7 mouse cellular contexts compared by ENCODE assay signal in the genomic region with DNA sequence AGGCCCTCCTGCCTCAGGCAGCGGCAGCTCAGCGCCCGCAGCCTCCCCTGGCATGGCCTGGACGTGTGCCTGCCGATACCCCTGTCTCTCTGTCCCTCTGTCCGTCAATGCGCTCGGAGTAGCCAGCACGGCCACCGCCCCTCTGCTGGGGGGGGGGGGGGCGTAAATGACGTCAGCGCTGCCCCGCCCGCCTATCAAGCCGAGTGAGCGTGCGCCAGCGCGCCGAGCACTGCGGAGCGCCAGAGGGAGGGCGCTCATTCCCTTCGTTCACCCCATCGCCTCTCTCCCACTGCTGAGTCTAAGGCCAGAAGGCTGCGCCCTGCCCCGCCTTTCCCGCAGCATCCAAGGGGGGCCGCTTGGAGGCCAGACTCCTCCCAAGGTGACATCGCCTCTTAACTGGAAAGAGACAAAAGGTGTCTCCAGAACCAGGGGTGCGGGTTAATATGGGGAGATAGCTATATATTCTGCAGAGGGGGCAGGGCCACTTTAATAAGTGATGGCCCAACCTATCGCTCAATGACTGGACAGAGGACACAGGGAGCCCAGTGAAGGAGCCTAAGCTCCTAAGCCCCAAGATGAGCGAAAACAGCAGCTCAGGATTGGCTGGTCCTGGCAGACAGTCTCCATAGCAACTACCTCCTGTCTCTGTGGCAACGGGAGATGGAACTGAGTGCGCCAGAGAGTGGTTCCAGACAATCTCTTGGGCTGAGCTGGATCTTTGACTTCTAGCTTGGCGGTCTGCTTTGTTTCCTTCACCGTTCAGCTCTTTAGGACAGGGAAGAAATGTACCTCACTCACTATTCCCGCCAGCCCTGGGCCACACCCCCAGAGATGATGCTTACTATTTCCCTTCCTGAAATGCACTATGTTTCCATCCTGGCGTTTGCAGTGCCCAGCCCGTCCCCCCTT. TPM values are rescaled to one million over a fixed set of nuclear protein-coding genes. Genes with fewer than 3 reads are reported as not detected.
A peak's percentile ranks its signal among the peaks of the same experiment; 100 is the strongest.
DNase-seq lines count a peak whose midpoint lies in the region; ATAC-seq and TF ChIP-seq lines count a peak whose summit lies in the region.

Nacad (minus strand) TSS at position 563 of the 909 bp plus-strand sequence.

- peak; percentile 76 for DNase-seq in R1 (ENCODE audit: low read depth, low spot score)
- peak; percentile 68 for DNase-seq in embryonic facial prominence, embryonic 14.5 days (ENCODE audit: low spot score)
- peak; percentile 43 for DNase-seq in induced T-regulatory cell, adult 2 months (ENCODE audit: low read depth)
- DNase-seq in limb, embryonic 14.5 days (ENCODE audit: low spot score), result peak; percentile 48
- no peak for DNase-seq in natural killer cell, adult 2 months (ENCODE audit: low spot score in 2 of 2)

- no peaks in the 10 kb centered on the region; the same call in 1 of the 2 replicates for H3K36me3 ChIP-seq in ES-Bruce4 (ENCODE audit: control insufficient read depth, insufficient read depth, low read length, poor library complexity, severe bottlenecking)
- H3K36me3 ChIP-seq in embryonic facial prominence, embryonic 14.5 days (ENCODE audit: control insufficient read depth, insufficient read depth, low read length), result 0 out of 2 replicates have a peak, but pooled peaks cover 2% of the 10 kb centered on the region
- H3K36me3 ChIP-seq in limb, embryonic 14.5 days (ENCODE audit: control insufficient read depth, insufficient read depth, low read length), result 0 out of 2 replicates have a peak, but pooled peaks cover 2% of the 10 kb centered on the region
- peaks cover 20% of the 10 kb centered on the region for H3K36me3 ChIP-seq in neural tube, embryonic 15.5 days

- H3K27ac ChIP-seq in ES-Bruce4 (ENCODE audit: insufficient read depth, low read length), result no peak within 1 kb of the TSS
- H3K27ac ChIP-seq in embryonic facial prominence, embryonic 14.5 days (replicated peaks; ENCODE audit: low read depth, low read length), result no peak within 1 kb of the TSS; the same call in 1 of the 2 replicates
- no peak within 1 kb of the TSS for H3K27ac ChIP-seq in limb, embryonic 14.5 days (replicated peaks; ENCODE audit: low read depth, low read length)
- peak within 1 kb of the TSS; percentile 99 for H3K27ac ChIP-seq in neural tube, embryonic 15.5 days (replicated peaks)

- no peaks in the 10 kb centered on the region for H3K27me3 ChIP-seq in ES-Bruce4 (ENCODE audit: control insufficient read depth, insufficient read depth, low read length, poor library complexity, severe bottlenecking)
- peaks cover 21% of the 10 kb centered on the region for H3K27me3 ChIP-seq in embryonic facial prominence, embryonic 14.5 days (replicated peaks; ENCODE audit: control insufficient read depth, insufficient read depth, low read length)
- H3K27me3 ChIP-seq in limb, embryonic 14.5 days (ENCODE audit: control insufficient read depth, insufficient read depth, low read length), result peaks cover 21% of the 10 kb centered on the region; the same call in 1 of the 2 replicates
- no peaks in the 10 kb centered on the region for H3K27me3 ChIP-seq in neural tube, embryonic 15.5 days (replicated peaks)

- TF ChIP-seq CTCF in ES-Bruce4 (IDR thresholded peaks at IDR 0.05; ENCODE audit: low read depth, low read length), result no peak

- no peaks in the 10 kb centered on the region for H3K9me3 ChIP-seq in ES-Bruce4 (replicated peaks; ENCODE audit: control insufficient read depth, insufficient read depth, low read length, poor library complexity, severe bottlenecking)
- no peaks in the 10 kb centered on the region for H3K9me3 ChIP-seq in embryonic facial prominence, embryonic 14.5 days (ENCODE audit: control insufficient read depth, low read length)
- H3K9me3 ChIP-seq in limb, embryonic 14.5 days (ENCODE audit: control insufficient read depth, low read length), result no peaks in the 10 kb centered on the region
- H3K9me3 ChIP-seq in neural tube, embryonic 15.5 days (replicated peaks), result no peaks in the 10 kb centered on the region

- no peaks in the 10 kb centered on the region for H3K4me1 ChIP-seq in ES-Bruce4 (ENCODE audit: control insufficient read depth, insufficient read depth, low read length)
- peaks cover 19% of the 10 kb centered on the region; the same call in 1 of the 2 replicates for H3K4me1 ChIP-seq in embryonic facial prominence, embryonic 14.5 days (ENCODE audit: control insufficient read depth, insufficient read depth, low read length)
- H3K4me1 ChIP-seq in limb, embryonic 14.5 days (ENCODE audit: control insufficient read depth, insufficient read depth, low read length), result peaks cover 15% of the 10 kb centered on the region; the same call in 1 of the 2 replicates
- H3K4me1 ChIP-seq in neural tube, embryonic 15.5 days, result peaks cover 62% of the 10 kb centered on the region

- ATAC-seq in embryonic facial prominence, embryonic 14.5 days (ENCODE audit: low read depth), result peak; percentile 80
- ATAC-seq in limb, embryonic 14.5 days (ENCODE audit: low FRiP score, low read depth), result peak; percentile 53
- peak; percentile 93 for ATAC-seq in neural tube, embryonic 15.5 days (ENCODE audit: low FRiP score)

- no peak within 1 kb of the TSS for H3K9ac ChIP-seq in ES-Bruce4 (ENCODE audit: low read depth, poor library complexity, severe bottlenecking)
- H3K9ac ChIP-seq in embryonic facial prominence, embryonic 14.5 days (ENCODE audit: low read depth, low read length), result peak within 1 kb of the TSS; percentile 51
- peak within 1 kb of the TSS; percentile 52 for H3K9ac ChIP-seq in limb, embryonic 14.5 days (ENCODE audit: low read depth, low read length, severe bottlenecking)
- peak within 1 kb of the TSS; percentile 68 for H3K9ac ChIP-seq in neural tube, embryonic 15.5 days (replicated peaks)

- no peak for TF ChIP-seq EP300 in ES-Bruce4 (IDR thresholded peaks at IDR 0.05; ENCODE audit: insufficient read depth, low read depth, low read length)

- TF ChIP-seq POLR2A in ES-Bruce4 (IDR thresholded peaks at IDR 0.05; ENCODE audit: insufficient read depth, low read length), result no peak
- TF ChIP-seq POLR2A in limb, embryonic 14.5 days (IDR thresholded peaks at IDR 0.05; ENCODE audit: borderline replicate concordance, extremely low read depth, insufficient read depth, insufficient read length), result no peak

- H3K4me3 ChIP-seq in ES-Bruce4 (ENCODE audit: low read depth, low read length), result peak within 1 kb of the TSS; percentile 45
- H3K4me3 ChIP-seq in embryonic facial prominence, embryonic 14.5 days (ENCODE audit: low read depth, low read length), result peak within 1 kb of the TSS; percentile 38
- peak within 1 kb of the TSS; percentile 40 for H3K4me3 ChIP-seq in limb, embryonic 14.5 days (replicated peaks; ENCODE audit: low read length)
- peak within 1 kb of the TSS; percentile 56 for H3K4me3 ChIP-seq in neural tube, embryonic 15.5 days (replicated peaks)

- H3K4me2 ChIP-seq in embryonic facial prominence, embryonic 14.5 days (ENCODE audit: low read depth, low read length), result peak within 1 kb of the TSS; percentile 75
- H3K4me2 ChIP-seq in limb, embryonic 14.5 days (replicated peaks; ENCODE audit: low read depth, low read length, severe bottlenecking), result peak within 1 kb of the TSS; percentile 71
- peak within 1 kb of the TSS; percentile 89 for H3K4me2 ChIP-seq in neural tube, embryonic 15.5 days

- WGBS in embryonic facial prominence, embryonic 14.5 days, result 6% methylated on average over 19 of the region's 41 CpGs
- 11% methylated on average over 23 of the region's 41 CpGs for WGBS in limb, embryonic 14.5 days
- WGBS in neural tube, embryonic 15.5 days, result 1% methylated on average over 39 of the region's 41 CpGs

RNA-seq across cellular contexts. Expression of gene Nacad, which starts in this region (rescaled TPM):
- polyA plus RNA-seq in ES-Bruce4 (2011; ENCODE audit: insufficient read depth, insufficient read length, low read depth, missing spikeins), result 0.50 and 0.90 TPM in 2 replicates
- polyA plus RNA-seq in embryonic facial prominence, embryonic 14.5 days (2014; fragmentation: Nextera tagmentation; extraction: Ambion mirVana), result 7.0 and 8.5 TPM in 2 replicates
- 2.0 and 2.1 TPM in 2 replicates for polyA plus RNA-seq in limb, embryonic 14.5 days (2012; rRNA removed)
- polyA plus RNA-seq in limb, embryonic 14.5 days (2014; fragmentation: Nextera tagmentation; extraction: Ambion mirVana), result 0.89 and 1.7 TPM in 2 replicates
- 66.7 and 78.2 TPM in 2 replicates for polyA plus RNA-seq in neural tube, embryonic 15.5 days (2015; fragmentation: Nextera tagmentation; extraction: Ambion mirVana)

Comparison
In these comparisons a context has a peak if more than half of its experiments do, and no peak if none do; other contexts are left out.
1. DNase-seq: peak in R1 (single experiment), embryonic facial prominence, embryonic 14.5 days (single experiment), induced T-regulatory cell, adult 2 months (single experiment) and limb, embryonic 14.5 days (single experiment); none in natural killer cell, adult 2 months (0 of 2).
2. Peak in every context shown above with its lines, with median percentiles within 50 percentile points of each other: H3K4me3 ChIP-seq, ATAC-seq and H3K4me2 ChIP-seq.